Mouse (Mus musculus): ENCODE measurements at regions not wholly inside any gene's neighbourhood (a gene's known extent, or its start where the extent isn't known, plus 50 kb on each side); places are given as distances from the start of the nearest gene placed in this dataset.

DNA sequence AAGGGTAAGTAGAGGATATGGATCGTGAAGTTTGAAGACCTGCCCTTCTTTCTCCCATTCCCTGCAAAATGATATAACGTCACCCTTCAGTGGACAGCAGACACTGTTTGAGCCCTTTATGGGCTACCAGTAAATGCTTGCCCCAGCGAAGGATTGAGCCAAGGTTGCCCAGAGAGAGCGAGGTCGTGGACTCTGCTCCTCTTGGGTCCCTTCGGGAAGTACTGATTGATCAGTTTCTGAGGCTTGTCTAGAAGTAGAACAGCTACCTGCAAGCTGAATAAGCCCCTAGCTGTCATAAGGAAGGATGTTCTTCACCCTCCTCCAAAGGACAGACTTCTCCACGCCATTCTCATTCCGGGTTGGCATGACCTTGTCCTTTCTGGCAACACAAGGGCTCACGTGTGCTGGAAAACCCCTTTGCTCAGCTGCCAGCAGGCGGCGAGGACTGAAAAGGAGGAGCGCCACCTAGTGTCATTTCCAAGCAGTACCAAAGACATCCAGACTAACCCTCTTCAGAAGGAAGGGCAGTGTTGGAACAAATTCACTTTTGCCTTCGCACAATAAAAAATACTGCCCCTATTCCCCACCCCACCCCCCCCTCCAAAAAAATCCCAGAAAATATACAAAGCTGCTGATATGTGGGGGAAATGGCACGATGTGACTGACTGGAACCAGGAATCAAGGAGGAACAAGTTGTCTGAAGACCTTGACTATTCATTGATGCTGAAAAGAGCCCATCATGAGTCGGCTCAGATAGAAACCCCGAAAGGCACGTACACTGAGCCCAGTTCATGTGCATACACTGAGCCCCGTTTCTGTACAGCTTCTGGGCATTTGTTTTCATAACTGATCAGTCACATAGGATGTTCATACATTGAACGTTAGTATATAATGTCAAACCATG, 274.8 kb upstream of the Pfn2 start:
- peak; percentile 83 to 94 for ATAC-seq (replicated peaks in 1 of 2; ENCODE audit: insufficient read depth in 1 of 2, low FRiP score in 2 of 2, low TSS enrichment in 1 of 2, low read depth in 1 of 2, poor library complexity in 2 of 2, severe bottlenecking in 2 of 2)

DNA sequence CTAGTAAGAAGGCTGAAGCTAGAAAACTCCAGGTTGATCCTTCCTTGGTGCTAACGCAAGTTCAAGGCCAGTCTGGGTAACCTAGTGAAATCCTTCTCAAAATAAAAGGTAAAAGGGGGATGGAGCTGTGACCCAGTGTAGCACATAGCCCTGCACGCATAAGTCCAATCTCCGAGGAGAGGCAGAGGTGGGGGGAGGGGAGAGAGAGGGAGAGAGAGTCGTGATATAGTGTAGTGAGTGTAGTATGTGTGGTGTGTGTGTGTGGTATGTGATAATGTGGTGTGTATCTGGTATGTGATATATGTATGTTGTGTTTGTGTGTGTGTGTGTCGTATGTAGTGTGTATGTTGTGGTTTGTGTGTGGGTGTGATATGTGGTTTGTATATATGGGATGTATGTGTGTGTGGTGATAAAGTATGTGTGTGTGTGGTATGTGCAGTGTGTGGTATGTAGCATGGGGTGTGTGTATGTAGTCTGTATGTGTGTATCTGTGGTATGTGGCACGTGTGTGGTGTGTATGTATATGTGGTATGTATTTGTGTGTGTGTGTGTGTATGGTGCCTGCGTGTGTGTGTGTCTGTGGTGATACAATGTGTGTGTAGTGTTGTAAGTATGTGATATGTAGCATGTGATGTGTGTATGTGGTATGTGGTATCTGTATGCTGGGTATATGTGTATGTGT, 275.7 kb upstream of the Pfn2 start:
- no peak for ATAC-seq (replicated peaks in 1 of 2; ENCODE audit: insufficient read depth in 1 of 2, low FRiP score in 2 of 2, low TSS enrichment in 1 of 2, low read depth in 1 of 2, poor library complexity in 2 of 2, severe bottlenecking in 2 of 2)

- ATAC-seq (replicated peaks in 1 of 2; ENCODE audit: insufficient read depth in 1 of 2, low FRiP score in 2 of 2, low TSS enrichment in 1 of 2, low read depth in 1 of 2, poor library complexity in 2 of 2, severe bottlenecking in 2 of 2) = no peak
Observed at GRCm38 (mm10) chr3:58124886-58125285, 277.0 kb upstream of the Pfn2 start.

GRCm38 (mm10) chr3:58126996-58127395, 279.1 kb upstream of the Pfn2 start:
- ATAC-seq (replicated peaks in 1 of 2; ENCODE audit: insufficient read depth in 1 of 2, low FRiP score in 2 of 2, low TSS enrichment in 1 of 2, low read depth in 1 of 2, poor library complexity in 2 of 2, severe bottlenecking in 2 of 2) = no peak

DNA sequence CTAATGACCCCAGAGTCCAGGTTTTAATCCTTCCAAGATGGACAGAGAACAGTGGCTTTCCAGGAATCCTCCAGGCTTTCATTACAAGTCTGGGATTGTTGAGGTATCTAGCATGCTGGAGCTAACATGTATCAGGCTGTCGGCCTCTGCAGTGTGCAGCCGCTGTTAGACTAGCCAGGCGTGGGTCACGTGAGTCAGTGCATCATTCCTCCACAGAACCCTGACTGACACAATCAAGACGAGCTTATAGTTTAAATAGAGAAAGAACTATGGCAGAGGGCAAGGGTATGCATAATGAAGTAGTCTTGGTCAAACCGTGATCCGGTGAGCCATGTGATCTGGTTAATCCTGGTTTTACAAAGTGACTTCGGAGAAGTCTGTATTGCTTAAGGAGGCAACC, 280.2 kb upstream of the Pfn2 start:
- ATAC-seq (replicated peaks in 1 of 2; ENCODE audit: insufficient read depth in 1 of 2, low FRiP score in 2 of 2, low TSS enrichment in 1 of 2, low read depth in 1 of 2, poor library complexity in 2 of 2, severe bottlenecking in 2 of 2) = no peak

- ATAC-seq (replicated peaks in 1 of 2; ENCODE audit: insufficient read depth in 1 of 2, low FRiP score in 2 of 2, low TSS enrichment in 1 of 2, low read depth in 1 of 2, poor library complexity in 2 of 2, severe bottlenecking in 2 of 2) = peak; percentile 69 to 70
Observed at GRCm38 (mm10) chr3:58129358-58129903, 281.6 kb upstream of the Pfn2 start.

- ATAC-seq (replicated peaks in 1 of 2; ENCODE audit: insufficient read depth in 1 of 2, low FRiP score in 2 of 2, low TSS enrichment in 1 of 2, low read depth in 1 of 2, poor library complexity in 2 of 2, severe bottlenecking in 2 of 2) = no peak
Observed at GRCm38 (mm10) chr3:58135607-58136365, 278.7 kb upstream of the Tsc22d2 start.

GRCm38 (mm10) chr3:58138726-58139585, 275.6 kb upstream of the Tsc22d2 start:
- 0 out of 4 replicates have a peak, but pooled peaks of 1 of the 2 experiments have one; percentile 46 for ATAC-seq (replicated peaks in 1 of 2; ENCODE audit: insufficient read depth in 1 of 2, low FRiP score in 2 of 2, low TSS enrichment in 1 of 2, low read depth in 1 of 2, poor library complexity in 2 of 2, severe bottlenecking in 2 of 2)

- no peak for ATAC-seq (replicated peaks in 1 of 2; ENCODE audit: insufficient read depth in 1 of 2, low FRiP score in 2 of 2, low TSS enrichment in 1 of 2, low read depth in 1 of 2, poor library complexity in 2 of 2, severe bottlenecking in 2 of 2)
Observed at GRCm38 (mm10) chr3:58146108-58146507, 268.4 kb upstream of the Tsc22d2 start.

GRCm38 (mm10) chr3:58146762-58147161, 267.8 kb upstream of the Tsc22d2 start:
- no peak for ATAC-seq (replicated peaks in 1 of 2; ENCODE audit: insufficient read depth in 1 of 2, low FRiP score in 2 of 2, low TSS enrichment in 1 of 2, low read depth in 1 of 2, poor library complexity in 2 of 2, severe bottlenecking in 2 of 2)

- no peak for ATAC-seq (replicated peaks in 1 of 2; ENCODE audit: insufficient read depth in 1 of 2, low FRiP score in 2 of 2, low TSS enrichment in 1 of 2, low read depth in 1 of 2, poor library complexity in 2 of 2, severe bottlenecking in 2 of 2)
Observed at GRCm38 (mm10) chr3:58153141-58153540, 261.4 kb upstream of the Tsc22d2 start.

DNA sequence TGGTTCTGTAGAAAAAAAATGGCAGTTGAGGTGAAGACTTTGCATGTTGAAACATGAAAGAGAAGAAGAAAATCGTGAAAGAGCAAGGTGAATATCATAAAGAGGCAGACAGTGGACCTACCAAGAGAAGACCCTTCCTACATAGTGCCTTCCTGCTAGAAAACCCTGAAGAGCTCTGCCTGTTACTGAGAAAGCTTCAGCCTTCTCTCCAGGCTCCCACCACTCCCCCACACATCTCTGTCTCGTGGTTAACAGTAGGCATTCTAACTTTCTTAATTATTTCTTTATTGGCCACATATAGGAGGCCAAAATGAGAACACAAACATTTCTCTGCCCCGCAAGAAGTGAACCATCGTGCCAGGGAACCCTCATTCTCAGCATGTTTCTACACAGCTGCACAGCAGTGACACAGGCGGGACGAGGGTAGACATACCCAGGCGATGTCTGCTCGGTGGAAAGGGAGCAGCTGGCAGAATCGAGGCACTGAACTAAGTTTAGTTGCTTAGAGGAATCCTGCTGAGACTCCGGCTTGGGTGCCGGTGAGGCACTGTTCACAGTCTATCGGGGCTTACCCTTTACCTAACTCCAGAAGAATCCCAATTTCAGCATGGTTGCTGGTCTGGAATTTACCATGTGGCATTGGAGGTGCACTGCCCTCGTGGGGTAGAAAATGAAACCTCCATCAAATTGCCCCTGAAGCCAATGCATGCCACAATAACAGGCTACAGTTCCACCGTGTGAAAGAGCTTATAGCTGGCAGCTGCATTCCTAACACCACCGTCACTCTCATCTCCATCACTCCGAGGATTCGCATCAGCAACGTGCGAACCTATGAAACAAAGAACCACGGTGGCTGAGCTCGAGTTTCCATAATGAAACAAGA, 260.4 kb upstream of the Tsc22d2 start:
- no peak for ATAC-seq (replicated peaks in 1 of 2; ENCODE audit: insufficient read depth in 1 of 2, low FRiP score in 2 of 2, low TSS enrichment in 1 of 2, low read depth in 1 of 2, poor library complexity in 2 of 2, severe bottlenecking in 2 of 2)

DNA sequence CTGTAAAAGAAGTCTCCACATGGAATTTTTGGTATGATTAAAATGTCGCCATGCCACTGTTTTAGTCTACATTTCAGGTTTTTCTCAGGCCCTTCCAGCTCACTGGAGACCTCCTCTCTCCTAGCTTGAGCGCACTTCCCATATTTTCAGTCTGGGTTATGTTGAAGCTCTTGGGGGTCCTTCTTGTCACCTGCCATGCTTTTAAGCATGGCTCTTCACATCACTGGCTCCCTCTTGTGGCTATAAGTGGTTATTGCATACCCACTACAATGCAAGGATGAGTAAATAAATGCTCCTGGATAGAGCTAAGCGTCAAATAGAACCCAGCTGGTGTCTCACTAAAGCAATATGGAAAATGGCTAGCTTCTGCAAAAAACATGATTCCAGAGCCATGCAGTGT, 255.1 kb upstream of the Tsc22d2 start:
- ATAC-seq (replicated peaks in 1 of 2; ENCODE audit: insufficient read depth in 1 of 2, low FRiP score in 2 of 2, low TSS enrichment in 1 of 2, low read depth in 1 of 2, poor library complexity in 2 of 2, severe bottlenecking in 2 of 2) = peak; percentile 43 to 66; a peak in 3 of 4 replicates

- ATAC-seq (replicated peaks in 1 of 2; ENCODE audit: insufficient read depth in 1 of 2, low FRiP score in 2 of 2, low TSS enrichment in 1 of 2, low read depth in 1 of 2, poor library complexity in 2 of 2, severe bottlenecking in 2 of 2) = no peak
Observed at GRCm38 (mm10) chr3:58162238-58162637, 252.3 kb upstream of the Tsc22d2 start.

DNA sequence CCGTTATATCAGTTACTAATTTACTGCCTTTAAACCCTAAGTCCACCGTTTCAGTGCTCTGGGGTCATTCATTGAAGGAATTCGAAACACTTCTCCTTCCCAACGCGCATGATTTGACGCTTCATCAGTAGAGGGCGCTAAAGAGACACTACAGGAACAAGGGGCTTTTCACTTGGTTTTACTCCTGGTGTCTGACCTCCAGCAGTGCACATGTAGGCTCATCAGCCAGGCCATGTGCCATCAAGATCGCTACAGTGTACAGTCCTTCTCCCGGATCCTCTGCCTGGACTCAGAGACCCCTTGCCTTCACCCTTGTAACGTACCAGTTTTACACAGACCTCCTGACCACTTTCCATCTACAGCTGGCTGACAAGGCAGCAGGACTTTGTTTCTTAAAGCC, 250.7 kb upstream of the Tsc22d2 start:
- peak; percentile 74 to 78 for ATAC-seq (replicated peaks in 1 of 2; ENCODE audit: insufficient read depth in 1 of 2, low FRiP score in 2 of 2, low TSS enrichment in 1 of 2, low read depth in 1 of 2, poor library complexity in 2 of 2, severe bottlenecking in 2 of 2)

- no peak for ATAC-seq (replicated peaks in 1 of 2; ENCODE audit: insufficient read depth in 1 of 2, low FRiP score in 2 of 2, low TSS enrichment in 1 of 2, low read depth in 1 of 2, poor library complexity in 2 of 2, severe bottlenecking in 2 of 2)
Observed at GRCm38 (mm10) chr3:58166628-58167027, 247.9 kb upstream of the Tsc22d2 start.
